Mouse (Mus musculus) layer of hippocampus, adult 8-10 months (tissue): ENCODE data around the gene Lef1. TPM values are rescaled to one million over a fixed set of nuclear protein-coding genes. Genes with fewer than 3 reads are reported as not detected.

Experiments
- DNase-seq, 2 experiments: peaks; one replicate each; pipeline ENCODE4 v3.0.0; 2022; ENCODE audit warnings: low spot score in 2 of 2
- total RNA-seq, 4 experiments: library from RNA; stranded (reverse); gene quantifications; 2 replicates each; pipeline ENCODE4 v1.2.4; 2022

The Lef1 gene
- total RNA-seq, 4 experiments from 2014 or later, result 6.0 to 10.8 (median 6.5) TPM

- no peak for DNase-seq
Observed at GRCm38 (mm10) chr3:131247447-131247846, 137.2 kb downstream of the Lef1 start.

DNA sequence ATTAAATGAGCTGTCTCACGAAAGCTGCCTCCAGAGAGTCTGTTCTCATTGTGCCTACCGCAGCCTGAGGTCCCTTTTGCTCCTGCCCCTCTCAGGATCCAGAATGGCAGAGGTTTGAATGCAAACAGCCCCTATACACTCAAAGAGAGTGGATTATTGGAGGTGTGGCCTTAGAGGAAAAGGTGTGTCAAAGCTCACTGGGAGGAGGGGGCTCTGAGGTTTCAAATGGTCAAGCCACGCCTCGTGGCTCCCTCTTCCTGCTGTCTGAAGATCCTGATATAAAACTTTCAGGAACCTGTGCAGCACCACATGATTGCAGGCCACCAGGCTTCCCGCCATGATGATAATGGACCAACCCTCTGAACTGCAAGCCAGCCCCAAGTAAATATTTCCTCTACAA, 137.6 kb downstream of the Lef1 start:
- no peak for DNase-seq

GRCm38 (mm10) chr3:131248444-131248843, 138.2 kb downstream of the Lef1 start:
- DNase-seq, result no peak

DNA sequence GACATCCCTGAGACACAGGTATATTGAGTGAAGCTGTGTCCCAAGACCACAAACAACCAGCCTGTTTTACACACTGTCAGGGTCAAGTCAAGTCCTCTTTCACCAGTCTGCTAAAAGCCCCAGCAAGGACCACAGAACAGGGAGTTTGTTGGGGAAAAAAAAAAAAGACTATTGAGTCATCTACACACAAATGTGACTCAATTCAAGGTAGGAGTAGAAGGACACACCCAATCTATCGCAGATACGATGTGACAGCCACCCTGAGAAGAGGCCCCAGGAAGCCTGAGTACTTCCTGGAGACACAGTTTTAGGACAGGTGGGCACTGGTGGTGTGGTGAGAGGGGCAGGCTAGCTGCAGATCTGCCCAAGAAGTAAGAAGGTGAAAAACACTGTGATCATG, 140.0 kb downstream of the Lef1 start:
- no peak for DNase-seq

DNA sequence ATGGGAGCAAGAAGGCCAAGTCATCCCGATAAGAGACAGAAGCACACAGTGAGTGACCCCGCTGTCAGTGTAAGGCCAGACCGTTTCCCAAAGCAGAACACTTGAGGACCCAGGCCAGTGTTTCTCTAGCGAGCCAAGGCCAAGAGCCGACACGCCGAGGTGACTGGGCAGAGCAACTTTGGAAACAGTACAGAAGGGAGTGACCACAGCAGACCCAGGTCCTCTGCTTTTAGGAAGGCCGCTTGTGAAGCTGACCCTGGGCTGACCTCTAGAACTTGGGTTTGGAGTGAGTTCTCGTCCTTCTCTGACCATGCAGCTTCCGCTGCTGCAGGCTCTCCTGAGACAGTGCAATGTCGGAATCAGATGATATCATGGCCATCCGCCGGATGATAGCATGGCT, 140.7 kb downstream of the Lef1 start:
- no peak for DNase-seq

GRCm38 (mm10) chr3:131251601-131252000, 141.3 kb downstream of the Lef1 start:
- no peak for DNase-seq

DNA sequence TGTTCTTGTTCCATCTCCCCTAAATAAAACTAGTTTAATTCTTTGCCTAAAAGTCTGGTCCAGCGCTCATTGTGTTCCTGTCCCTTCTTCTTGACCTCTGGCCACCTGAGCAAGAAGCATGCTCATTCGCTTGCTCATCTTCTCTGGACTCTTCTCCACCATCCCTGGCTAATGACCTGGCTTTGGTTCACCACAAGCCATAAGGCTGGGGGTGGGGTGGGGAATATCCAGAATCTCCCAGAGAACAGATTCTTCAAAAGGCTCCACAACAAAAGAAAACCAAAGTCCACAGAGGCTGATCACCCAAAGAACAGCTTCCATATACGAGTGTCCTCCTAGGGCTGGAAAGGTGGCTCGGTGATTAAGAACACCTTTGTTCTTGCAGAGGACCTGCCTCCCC, 144.7 kb downstream of the Lef1 start:
- no peak for DNase-seq

DNA sequence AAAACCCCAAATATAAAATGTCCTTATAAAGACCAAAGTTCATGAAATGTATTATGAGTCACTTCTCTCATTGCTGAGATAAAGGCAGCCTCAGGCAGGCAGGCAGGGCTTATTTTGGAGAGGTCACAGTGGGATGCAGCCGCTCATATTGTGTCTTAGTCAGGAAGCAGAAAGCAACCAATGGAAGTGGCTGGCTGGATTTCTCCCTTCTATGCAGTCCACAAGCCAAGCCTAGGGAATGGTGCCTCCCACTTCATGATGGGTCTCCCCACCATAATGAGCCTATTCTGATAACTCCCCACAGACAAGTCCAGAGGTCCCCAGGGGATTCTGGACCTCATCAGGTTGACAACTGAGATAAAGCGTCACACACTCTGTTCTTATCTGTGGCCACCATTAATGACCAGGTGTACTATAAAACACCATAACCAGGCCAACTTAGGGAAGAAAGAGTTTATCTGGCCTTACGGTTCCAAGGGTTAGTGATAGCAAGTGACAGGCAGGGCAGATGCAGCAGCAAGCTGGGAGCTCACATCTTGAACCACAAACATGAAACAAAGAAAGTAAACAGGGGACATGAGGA, 145.2 kb downstream of the Lef1 start:
- DNase-seq, result no peak

DNA sequence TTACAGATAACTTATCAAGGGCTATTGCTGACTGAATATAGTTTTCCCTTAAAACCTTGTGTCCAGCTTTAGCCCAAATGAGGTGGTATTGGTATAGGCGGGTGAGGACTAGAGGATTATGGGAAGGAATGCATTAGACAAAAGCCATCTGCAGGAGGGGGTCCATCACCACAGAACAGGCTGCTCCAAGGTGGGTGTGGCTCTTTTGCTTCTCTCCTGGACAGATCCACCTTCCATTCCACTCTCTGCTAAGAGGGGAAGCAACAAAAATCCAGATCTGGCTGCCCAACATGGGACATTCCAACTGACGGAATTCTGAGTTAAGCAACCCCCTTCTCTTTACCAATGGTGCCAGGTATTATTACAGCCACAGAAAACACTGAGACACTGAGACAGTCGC, 148.7 kb downstream of the Lef1 start:
- DNase-seq, result no peak

DNA sequence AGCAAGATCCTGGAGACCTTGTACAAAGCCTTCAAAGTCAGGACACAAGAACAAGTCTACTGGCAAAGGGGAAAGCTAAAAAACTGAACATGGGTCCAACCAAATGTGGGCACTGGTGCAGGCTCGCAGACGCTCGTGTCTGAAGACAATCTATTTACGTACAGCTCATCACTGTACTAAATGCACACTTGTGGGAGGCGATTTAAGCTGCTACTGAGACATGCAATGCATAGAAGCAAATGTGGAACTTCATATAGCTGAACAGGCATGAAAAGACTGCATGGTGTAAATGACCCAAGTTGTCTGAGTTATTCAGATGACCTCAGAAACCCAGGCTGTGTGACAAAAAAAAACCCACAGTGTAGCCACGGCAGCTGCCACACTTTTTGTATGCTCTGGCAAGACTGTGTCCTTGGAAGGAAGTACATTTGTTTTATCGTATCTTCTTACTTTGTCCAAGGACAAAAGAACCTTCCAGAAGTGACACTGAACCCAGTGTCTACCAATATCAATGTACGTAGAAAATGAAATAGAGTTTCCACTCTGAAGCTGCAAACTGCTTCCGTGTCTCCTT, 149.2 kb downstream of the Lef1 start:
- DNase-seq, result no peak

GRCm38 (mm10) chr3:131260418-131260817, 150.1 kb downstream of the Lef1 start:
- no peak for DNase-seq

- no peak for DNase-seq
Observed at GRCm38 (mm10) chr3:131263766-131264486, 153.7 kb downstream of the Lef1 start.

GRCm38 (mm10) chr3:131265516-131265915, 155.2 kb downstream of the Lef1 start:
- DNase-seq, result no peak

GRCm38 (mm10) chr3:131266366-131267050, 156.2 kb downstream of the Lef1 start:
- no peak for DNase-seq

GRCm38 (mm10) chr3:131270381-131270780, 160.1 kb downstream of the Lef1 start:
- DNase-seq, result no peak

- no peak for DNase-seq
Observed at GRCm38 (mm10) chr3:131271157-131271556, 160.9 kb downstream of the Lef1 start.

- DNase-seq, result peak; percentile 55 to 66
Observed at GRCm38 (mm10) chr3:131271559-131272373, 161.5 kb downstream of the Lef1 start, which contains the start of gene Hadh. Gene Hadh, minus strand, starts transcription at chr3:131272101.

DNA sequence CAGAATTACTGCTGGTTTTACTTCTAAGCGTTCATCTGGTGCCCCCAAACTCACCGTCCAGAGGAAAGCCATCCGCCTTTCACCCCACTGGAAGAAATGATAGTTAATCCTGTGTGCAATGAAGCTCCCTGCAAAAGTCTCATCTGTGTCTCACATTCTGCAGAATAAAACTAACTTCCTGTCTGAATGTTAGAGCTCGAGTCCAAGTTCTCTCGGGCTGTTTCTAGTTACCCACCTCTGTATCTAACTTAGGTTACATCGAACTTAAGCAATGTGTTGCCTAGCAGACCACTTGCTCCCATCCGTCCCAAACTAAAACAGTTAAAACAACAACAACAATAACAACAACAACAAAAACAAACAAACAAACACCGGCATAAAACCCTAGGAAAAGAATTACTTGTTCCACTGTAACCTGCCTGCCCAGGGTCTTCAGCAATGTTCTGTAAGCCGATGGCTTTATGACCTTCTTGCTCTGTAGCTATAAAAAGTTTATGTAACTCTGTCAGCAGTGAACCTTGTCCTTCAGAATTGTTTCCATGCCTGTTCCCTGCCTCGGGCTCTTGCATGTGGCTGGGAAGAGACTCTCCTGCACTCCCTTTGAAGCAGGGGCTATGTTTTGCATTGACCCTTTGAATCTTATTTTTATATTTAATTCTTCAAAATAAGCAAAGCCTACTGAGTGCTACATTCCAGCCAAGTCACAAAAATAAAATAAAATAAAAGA, 162.3 kb downstream of the Lef1 start:
- no peak for DNase-seq
